Mouse (Mus musculus): ENCODE results near the gene Myo16.

The Myo16 gene

GRCm38 (mm10) chr8:10665821-10666283 is 512.1 kb downstream of the Myo16 start:
- DNase-seq (ENCODE audit: low read depth, low spot score): peak; percentile 88

GRCm38 (mm10) chr8:10671862-10672548 is 518.3 kb downstream of the Myo16 start:
- no peak for DNase-seq (ENCODE audit: low read depth, low spot score)

GRCm38 (mm10) chr8:10677840-10678410 is 524.2 kb downstream of the Myo16 start:
- DNase-seq (ENCODE audit: low read depth, low spot score): no peak

GRCm38 (mm10) chr8:10681926-10682325 is 528.2 kb downstream of the Myo16 start:
- no peak for DNase-seq (ENCODE audit: low read depth, low spot score)

- no peak for DNase-seq (ENCODE audit: low read depth, low spot score)
Measured at GRCm38 (mm10) chr8:10683088-10683487, 529.4 kb downstream of the Myo16 start.
